Mouse (Mus musculus): ENCODE results near the gene Fsd1. TPM values are rescaled to one million over a fixed set of nuclear protein-coding genes. Genes with fewer than 3 reads are reported as not detected.

Gene Fsd1
- total RNA-seq, 2 experiments from 2014 or later = 98.0 to 101 TPM

Other genes with a start within 250 kb of the Fsd1 start
- not detected for gene Adgre4, start 236.5 kb upstream of the Fsd1 start, total RNA-seq (2021)
- 10 to 100 TPM in 1 of 2 experiments, 1 to 10 TPM in 1; 9.4 to 10.5 TPM for gene Zfp119a, start 107.6 kb upstream of the Fsd1 start, total RNA-seq (2021)
- 1 to 10 TPM; 7.8 to 8.1 TPM for gene Zfp959, start 94.4 kb upstream of the Fsd1 start, total RNA-seq (2021)
- 1 to 10 TPM; 3.9 to 4.4 TPM for gene Zfp119b, start 37.0 kb upstream of the Fsd1 start, total RNA-seq (2021)
- gene Ebi3, start 33.9 kb upstream of the Fsd1 start, total RNA-seq (2021) = 1 to 10 TPM; 3.1 to 3.8 TPM
- gene Yju2, start 27.4 kb upstream of the Fsd1 start, total RNA-seq (2021) = 10 to 100 TPM; 15.9 to 16.8 TPM
- gene Shd, start 16.0 kb upstream of the Fsd1 start, total RNA-seq (2021) = 10 to 100 TPM; 53.7 to 55.3 TPM
- 1 to 10 TPM; 5.3 TPM for gene Stap2, start 19.1 kb downstream of the Fsd1 start, total RNA-seq (2021)
- gene Mpnd, start 19.2 kb downstream of the Fsd1 start, total RNA-seq (2021) = 100 to 1,000 TPM; 109 to 112 TPM
- 10 to 100 TPM; 58.7 to 59.9 TPM for gene Sh3gl1, start 50.1 kb downstream of the Fsd1 start, total RNA-seq (2021)
- gene Chaf1a, start 53.9 kb downstream of the Fsd1 start, total RNA-seq (2021) = 1 to 10 TPM; 5.2 to 6.2 TPM
- gene Ubxn6, start 88.5 kb downstream of the Fsd1 start, total RNA-seq (2021) = 10 to 100 TPM; 68.5 to 70.6 TPM
- 100 to 1,000 TPM in 1 of 2 experiments, 10 to 100 TPM in 1; 99.8 to 115 TPM for gene Hdgfl2, start 93.1 kb downstream of the Fsd1 start, total RNA-seq (2021)
- under 1 TPM; 0.43 to 0.51 TPM for gene Plin4, start 123.3 kb downstream of the Fsd1 start, total RNA-seq (2021)
- gene Plin5, start 131.1 kb downstream of the Fsd1 start, total RNA-seq (2021) = 1 to 10 TPM; 1.0 to 1.7 TPM
- gene Lrg1, start 135.5 kb downstream of the Fsd1 start, total RNA-seq (2021) = not detected
- 100 to 1,000 TPM; 117 to 125 TPM for gene Sema6b, start 153.8 kb downstream of the Fsd1 start, total RNA-seq (2021)
- gene Tnfaip8l1, start 176.0 kb downstream of the Fsd1 start, total RNA-seq (2021) = 1 to 10 TPM; 7.0 to 7.2 TPM
- 10 to 100 TPM; 48.3 to 53.7 TPM for gene Mydgf, start 197.4 kb downstream of the Fsd1 start, total RNA-seq (2021)
- 10 to 100 TPM; 44.5 to 45.6 TPM for gene Dpp9, start 232.4 kb downstream of the Fsd1 start, total RNA-seq (2021)